Mouse (Mus musculus) c-Kit-negative CD71-positive TER-119-positive erythroid progenitor cells, embryonic 14.5 days (primary cell): ENCODE measurements around the gene Gsg1l2.

ENCODE experiments used
- DNase-seq: peaks from one replicate; pipeline ENCODE4 v3.0.0-alpha.2; 2013; ENCODE audit warnings: low read depth, low spot score

Gene Gsg1l2

DNA sequence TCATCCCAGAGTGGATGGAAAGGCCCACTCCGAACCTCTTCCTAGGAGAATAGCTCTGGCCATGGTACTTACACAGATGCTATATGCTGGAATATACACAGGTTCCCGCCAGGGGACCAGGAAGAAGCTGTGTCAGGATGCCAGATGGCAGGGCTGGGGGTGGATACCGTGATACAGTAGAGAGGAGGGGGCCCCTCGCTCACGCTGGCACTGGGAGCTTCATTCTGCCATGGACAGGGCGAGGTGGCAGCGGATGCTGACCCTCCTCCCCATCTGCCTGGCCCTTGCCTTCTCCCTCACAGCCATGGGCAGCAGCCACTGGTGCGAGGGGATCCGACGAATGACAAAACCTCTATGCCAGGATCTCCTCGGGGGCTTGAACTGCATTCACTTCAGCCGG, at the start of gene Gsg1l2:
TSS of gene Gsg1l2 (plus strand) at position 230 of the 400 bp plus-strand sequence.
- DNase-seq, result no peak

DNA sequence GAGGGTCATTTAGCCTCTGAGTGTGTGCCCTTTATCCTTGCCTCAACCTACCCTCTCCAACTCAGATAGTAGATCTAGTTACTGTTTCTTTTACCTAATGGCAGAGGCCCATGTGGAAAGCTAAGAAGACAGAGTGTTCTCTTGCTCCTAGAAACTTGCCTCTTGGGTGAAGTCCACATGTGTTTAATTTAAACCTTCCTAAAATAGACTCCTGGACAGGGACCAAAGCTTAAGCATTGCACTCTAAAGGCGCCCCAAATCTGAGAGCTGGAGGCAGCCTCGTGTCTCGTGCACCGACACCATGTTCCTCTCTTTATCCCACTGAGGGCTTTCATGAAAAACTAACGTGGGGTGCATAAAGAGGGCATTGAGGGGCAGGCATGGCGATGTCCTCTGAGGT, 47.3 kb upstream of the Gsg1l2 start:
- DNase-seq, result no peak

DNA sequence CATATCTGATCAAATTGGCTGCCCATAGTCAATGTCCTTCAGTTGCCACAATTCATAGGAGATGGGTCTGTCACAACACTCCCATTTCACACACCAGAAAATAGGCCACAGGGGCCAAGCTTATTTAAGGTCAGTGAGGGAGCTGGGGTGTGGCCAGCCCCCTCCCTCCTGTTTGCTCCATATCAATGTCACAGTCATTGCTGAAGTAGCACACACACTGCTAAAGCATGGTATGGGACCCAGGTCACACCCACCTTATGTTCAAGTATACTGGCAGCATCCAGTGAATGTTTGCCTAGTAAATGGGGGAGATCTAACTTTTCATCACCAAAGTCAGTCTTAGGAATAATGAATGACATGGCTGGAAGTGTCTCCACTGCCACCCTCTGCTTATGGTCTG, 45.7 kb upstream of the Gsg1l2 start:
- DNase-seq, result no peak

DNA sequence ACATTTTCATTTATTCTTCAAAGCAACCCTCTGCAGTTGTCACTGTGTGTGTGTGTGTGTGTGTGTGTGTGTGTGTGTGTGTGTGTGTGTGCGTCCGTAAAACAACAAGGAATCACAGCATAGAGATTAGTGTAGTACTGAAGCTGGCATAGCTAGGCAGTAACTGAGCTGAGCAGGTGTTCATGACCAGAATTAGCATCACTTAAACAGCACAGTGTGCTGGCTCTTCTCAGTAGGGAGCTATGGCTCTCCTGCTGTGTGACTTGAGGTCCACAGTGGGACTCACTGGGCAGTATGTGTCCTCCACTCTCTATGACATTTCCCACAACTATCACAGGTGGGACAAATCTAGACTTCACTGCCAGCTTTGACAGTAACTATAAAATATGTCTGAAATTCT, 43.4 kb upstream of the Gsg1l2 start:
- DNase-seq, result no peak

DNA sequence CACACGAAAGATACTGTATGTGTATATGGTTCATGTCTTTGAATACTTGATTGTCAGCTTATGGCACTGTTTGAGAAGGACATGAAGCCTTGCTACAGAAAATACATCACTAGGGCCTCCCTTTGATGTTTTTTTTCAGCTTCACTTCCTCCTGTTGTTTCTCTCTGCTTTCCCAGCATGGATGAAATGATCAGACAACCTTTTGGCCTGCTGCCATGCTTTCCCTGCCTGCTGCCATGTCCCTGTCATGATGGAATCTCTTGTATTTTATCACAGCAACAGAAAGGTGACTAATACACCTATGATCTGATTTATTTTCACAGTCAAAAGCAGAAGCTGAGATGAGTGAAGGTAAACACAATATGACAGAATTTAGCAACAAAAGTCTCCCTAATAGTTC, 40.7 kb upstream of the Gsg1l2 start:
- DNase-seq, result no peak

DNA sequence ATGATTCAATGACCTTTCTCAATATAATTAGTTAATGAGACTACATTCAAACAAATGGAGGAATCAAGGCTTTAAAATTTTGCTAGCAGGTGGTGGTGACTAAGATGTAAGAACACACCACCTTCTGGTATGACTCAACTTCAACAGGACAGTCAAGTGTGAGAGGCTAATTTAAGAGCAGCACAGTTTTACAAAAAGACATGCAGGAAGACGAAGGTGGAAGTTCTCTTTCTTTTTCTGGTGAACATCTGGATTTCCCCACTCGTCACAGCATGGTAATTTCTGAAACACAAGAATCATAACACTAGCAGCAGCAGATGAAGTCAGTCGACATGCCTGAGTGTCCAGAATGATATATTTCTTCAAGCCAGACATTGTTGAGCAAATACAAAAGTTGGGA, 39.8 kb upstream of the Gsg1l2 start:
- no peak for DNase-seq

DNA sequence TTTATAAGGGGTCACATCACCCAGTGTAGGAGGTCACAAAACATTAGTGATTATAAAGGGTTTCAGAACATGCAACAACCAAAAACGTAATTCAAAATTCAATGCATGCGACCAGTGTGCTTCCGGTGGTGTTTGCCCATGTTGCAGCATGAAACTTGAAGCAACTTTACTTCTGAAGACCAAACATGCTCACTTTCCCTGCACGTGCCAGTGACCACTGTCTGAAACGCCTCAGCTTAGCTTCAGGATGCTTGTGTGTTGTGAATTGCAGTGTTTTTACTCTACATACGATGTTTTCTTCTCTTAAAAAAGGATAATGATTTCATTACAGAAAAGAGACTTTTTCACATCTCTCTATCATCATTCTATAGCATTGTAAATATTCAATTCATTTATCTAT, 36.1 kb upstream of the Gsg1l2 start:
- no peak for DNase-seq

DNA sequence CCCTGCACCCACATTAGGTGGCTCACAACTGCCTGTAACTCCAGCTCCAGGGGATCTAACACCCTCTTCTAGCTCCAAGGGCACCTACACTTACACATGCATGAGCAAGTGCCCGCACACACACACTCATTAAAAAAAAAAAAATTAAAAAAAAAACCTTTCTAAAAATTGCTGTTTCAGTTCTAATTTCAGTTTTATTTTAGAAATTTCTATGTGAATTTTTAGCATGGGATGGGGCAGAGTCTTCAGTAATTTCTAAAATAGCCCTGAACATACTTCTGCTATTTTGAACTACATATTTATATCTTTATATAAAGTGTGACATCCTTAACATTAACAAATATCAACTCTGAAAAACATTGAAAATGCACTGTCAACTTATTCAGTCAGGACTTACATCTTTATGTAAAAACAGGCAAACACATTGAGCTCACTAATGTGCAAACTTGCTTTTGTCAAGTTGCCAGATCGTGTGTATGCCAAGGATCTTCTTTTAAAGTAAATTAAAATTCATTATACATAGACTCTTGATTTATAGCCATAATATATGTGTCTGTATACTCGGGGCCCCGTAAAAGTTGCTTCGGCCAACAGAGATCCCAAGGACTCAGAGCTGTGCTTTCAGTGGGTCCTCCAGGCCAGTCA, 35.4 kb upstream of the Gsg1l2 start:
- no peak for DNase-seq

DNA sequence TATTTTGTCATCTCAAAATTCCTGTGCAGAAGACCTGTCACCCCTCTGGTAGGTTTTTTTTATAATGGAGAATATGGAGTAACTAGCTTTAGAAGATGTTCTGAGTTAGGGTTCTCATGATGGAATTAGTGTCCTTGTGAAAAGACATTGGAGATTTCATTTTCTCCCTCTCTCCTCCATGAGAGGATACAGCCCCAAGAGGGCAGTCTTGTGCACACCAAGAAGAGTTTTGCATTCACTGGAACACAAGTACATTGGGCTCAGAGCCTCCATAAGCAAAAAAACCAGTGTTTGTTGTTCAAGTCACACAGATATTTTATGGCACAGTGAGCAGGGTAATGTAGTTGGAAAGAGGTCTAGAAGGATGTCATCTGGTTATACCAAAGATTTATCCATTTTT, 32.8 kb upstream of the Gsg1l2 start:
- no peak for DNase-seq

DNA sequence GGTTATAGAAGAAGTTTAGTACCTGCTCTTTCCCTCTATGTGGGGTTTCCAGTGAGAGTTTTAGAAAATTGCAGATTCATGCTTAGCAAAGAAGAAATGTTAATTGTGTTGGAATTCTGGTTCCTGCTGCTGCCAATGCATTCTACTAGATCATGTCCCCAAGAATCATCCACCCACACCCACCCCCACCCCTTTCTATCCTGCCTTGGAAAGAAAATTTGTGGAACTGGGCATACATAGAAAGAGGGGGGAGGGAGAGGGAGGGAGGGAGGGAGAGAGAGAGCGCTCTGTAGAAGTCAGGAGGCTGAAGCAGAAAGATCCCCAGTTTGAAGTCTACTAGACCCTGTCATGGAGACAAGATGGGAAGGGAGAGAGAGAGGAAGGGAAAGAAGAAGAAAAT, 18.1 kb upstream of the Gsg1l2 start:
- no peak for DNase-seq

DNA sequence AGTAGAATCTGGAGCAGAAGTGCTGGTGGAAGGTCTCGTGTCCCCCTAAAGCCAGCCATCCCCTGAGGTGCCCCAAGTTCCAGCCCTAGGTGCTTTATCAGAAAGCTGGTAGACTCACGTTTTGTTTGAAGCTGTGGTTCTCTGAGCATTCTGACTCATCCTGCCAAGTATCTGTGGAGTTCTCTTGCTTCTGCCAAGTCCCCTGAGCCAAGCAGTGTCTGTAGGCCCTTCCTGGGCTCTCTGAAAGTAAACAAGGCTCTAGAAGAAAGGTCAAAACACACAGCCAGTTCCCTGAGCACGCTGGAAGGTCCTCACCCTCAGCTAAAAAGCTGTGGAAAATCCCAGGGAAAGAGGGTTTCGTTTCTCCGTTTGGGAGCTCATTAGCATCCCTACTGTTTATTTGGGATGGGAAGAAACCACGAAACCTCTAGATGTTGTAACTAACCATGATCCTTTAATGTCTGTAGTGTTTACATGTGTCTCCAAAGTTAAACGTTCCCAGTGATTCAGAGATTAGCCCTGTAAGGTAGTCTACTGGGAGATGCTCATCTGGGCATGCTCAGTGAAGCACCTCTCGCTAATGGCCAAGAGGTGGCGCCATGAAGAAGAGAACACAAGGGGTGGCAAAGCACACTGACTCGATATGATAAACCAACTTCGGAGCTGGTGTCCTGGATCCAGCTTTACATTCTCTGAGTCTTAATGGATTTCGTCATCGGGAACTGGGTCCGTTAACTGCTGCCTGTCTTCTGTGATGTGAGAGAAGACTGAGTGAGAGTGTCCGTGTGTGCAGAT, 16.8 kb upstream of the Gsg1l2 start:
- DNase-seq, result no peak

DNA sequence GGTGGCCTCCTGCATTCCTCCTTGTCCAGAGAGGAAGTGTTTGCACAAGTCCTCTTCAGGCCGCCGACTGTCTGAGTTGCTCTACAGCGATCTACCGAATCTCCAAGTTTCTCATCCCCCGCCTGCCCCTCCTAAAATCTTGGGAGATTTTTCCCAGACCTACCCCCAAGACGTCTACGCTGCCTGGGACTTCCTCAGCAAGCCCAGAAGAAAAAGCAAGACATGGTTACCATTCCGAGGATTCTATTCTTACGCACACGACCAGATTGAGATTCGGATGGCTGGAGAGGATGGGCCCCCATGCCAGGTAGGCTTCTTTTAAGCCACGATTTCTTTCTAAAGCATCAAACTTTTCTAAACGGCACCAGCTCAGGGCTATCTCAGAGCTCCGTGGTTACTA, 3.4 kb upstream of the Gsg1l2 start, which contains the start of gene Glp2r:
TSS of gene Glp2r (minus strand) at position 101 of the 400 bp plus-strand sequence.
- DNase-seq, result no peak

DNA sequence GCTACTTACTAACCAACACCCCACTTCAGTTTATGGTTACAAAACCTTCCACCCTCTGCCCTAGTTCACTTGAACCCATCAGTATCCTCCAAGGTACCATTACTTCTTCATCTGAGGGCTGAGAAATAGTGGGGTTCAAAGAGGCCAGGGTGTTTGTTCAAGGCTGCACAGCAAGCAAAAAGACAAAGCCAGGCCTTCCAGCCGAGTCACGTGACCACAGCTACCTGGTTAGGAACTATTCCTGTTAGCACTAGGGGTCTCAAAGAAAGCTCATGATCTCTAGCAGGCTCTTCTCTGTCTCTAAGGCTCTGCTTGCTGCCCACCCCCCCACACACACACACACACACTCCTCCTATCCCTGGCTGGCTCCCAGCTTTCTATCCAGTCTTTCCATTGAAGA, 2.7 kb upstream of the Gsg1l2 start:
- DNase-seq, result no peak

DNA sequence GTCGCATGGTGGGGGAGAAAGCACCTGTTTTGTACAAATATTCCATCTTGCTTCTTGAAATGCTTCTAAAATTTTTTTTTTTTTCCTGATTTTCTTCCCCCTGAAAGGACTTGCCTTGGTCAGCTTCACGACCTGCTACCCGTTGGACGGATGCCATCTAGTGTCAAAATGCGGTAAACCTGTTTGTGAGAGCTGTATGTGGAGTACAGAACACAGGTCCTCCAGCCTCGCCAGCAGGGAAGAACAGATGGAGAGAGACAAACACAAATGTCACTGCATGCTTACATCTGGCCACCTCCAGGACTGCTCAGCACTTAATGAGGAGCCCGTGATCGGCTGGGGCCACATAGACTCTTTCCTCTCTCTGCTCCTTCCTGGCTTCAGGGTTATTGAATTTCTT, 1.8 kb upstream of the Gsg1l2 start:
- no peak for DNase-seq

DNA sequence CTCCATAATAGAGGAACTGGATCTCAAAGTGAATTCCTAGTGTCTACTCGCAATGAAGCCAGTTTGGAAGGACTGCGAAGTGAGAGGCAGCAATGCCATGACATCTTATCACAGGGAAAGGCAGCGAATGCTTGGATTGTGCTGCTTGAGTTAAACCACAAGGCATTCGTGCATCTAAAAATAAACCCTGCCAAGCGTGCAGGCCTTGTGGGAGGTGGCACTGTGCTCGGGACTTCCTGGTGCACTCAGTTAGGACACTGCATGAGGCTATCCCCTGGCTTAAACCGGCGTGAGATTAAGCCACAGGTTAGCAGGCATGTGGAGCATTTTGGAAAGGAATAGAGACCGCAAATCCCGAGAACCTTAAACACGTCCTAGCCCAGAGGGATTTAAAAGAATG, 15.8 kb downstream of the Gsg1l2 start:
- DNase-seq, result no peak

DNA sequence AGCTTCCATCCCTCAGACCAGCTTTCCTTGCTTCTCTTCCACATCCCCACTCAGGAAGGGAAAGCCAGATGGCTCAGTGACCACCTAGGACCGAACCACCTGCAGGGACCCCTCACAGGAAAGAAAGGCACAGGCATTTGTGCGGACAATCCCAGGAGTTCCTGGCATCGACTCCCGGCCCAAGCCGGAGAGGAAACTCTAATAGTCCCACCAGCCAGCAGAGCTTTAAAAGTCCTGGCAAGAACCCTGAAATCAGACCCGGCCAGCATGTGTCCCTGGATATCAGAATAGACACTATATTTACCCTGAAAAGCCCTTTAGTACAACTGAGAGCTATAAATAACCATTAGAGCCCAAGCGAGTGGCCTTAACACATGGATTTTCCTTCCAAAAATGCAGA, 23.5 kb downstream of the Gsg1l2 start, which contains the start of gene Dhrs7c:
TSS of gene Dhrs7c (plus strand) at position 257 of the 400 bp plus-strand sequence.
- no peak for DNase-seq

DNA sequence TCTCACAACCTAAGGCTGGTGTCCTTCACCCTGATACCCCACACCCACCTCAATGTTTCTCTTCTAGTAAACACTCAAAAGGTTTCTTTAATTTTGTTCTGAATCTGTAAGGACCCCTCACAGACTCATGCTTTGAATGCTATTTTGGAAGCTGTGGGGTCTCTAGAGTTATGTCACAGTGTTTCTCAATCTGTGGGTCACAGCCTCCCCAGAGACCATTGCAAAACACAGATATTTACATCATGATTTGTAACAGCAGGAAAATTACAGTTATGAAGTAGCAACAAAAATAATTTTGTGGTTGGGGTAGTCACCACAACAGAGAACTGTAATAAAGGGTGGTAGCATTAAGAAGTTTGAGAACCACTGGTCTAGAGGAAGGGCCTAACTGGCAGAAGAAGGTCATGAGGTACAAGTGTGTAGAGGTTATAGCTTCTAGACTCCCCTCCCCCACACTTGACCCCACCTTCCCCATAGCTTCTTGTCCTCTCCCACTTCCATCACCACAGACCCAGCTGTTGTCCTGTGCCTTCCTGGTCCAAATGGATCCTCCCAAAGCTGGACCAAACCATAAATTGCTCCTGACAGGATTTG, 25.8 kb downstream of the Gsg1l2 start:
- no peak for DNase-seq

DNA sequence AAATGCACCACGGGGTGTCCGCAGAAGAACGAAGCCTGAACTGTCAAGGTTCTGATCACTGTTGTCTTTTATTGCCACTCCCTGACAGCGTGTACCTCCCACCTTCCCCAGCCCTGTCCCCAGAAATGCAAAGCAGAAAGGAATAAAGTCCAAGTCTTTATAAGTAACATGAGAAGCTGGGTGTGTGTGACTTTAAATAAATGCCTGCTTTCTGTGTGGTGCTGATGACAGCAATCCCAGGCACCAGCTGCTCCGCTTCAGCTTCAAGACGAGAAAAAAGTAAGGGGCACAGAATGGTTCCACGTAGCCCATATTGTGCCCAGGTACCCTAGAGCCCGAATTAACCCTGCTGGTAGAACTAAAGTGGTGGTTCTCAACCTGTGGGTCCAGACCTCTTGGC, 26.8 kb downstream of the Gsg1l2 start:
- DNase-seq, result no peak

DNA sequence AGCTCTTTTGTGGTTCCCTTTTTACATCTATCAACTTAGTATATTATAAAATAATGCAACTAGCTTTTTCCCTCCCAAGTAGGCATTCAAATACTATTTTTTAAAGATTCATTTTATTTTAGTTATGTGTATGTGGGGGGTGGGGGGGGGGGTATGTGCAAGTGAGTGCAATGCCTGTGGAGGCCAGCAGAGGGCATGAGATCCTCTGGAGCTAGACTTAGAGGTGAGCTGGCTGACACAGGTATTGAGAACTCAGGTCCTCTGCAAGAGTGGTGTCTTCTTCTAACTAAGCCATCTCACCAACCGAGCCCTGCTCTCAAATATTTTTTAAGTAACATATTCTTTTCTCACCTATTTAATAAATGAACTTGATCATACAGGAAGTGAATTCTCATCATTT, 31.1 kb downstream of the Gsg1l2 start:
- DNase-seq, result no peak

DNA sequence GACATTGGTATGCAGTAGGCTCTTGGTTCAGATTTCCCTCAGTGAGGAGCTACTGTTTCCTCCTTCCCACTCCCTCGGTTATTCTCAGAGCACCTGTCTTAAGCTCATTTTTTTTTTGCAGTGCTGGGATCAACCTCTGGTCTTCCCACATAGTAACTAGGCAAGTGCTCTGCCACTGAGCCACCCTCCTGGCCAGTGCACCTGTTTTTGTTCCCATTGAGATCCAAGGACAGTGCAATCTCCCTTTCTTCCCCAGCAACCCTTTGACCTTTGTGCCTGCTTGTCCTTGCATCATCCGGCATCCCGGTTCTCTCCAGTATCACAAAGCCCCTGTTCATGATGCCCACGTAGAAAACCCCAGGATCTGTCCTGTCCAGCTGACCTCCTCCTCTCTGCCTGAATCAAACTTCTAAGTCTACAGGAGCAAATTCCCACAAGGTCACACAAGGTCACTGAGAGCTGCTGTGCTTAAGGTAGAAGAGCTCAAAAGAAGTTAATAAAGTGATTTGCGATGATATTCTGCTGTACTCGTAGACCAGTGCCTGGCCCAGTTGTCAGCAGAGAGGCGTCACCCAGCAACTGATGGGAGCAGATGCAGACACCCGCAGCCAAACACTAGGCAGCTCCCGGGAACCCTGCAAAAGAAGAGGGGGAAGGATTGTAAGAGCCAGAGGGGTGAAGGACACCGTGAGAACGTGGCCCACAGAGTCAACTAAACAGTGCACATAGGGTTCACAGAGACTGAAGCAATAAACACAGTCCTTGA, 32.6 kb downstream of the Gsg1l2 start:
- no peak for DNase-seq

DNA sequence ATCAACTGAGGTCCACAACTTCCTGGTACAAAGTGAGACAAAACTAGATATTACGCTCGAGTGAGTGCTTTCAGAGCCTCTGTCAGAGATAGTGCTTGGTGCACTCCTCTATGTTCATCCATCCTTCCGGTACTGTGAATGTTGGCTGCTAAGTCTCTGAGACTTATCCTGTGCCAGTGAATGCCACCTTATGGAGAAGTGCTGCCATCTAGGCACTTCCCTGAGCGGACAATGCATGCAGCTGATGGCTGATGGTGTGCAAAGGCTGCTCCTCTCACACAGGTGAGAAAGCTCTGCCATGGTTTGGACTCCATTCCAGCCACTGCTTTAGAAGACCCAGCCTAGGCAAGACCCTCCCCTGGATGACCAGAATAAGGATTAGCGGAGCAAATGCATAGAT, 33.6 kb downstream of the Gsg1l2 start:
- DNase-seq, result no peak

DNA sequence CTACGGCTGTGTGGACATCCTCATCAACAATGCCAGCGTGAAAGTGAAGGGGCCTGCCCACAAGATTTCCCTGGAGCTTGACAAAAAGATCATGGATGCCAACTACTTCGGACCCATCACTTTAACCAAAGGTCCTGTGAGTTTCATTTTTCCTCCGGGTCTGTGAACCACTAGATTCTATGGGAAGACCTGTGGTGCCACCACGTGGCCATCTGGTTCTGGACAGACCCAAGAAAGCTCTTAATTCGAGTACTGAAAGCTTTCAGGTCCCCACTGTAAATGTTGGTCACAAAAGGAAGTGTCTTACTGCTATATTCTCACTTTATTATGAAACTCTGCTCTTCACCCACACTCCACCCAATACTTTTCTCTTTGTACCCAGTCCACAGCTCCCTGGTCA, 37.1 kb downstream of the Gsg1l2 start:
- DNase-seq, result no peak
